In the genomic region with DNA sequence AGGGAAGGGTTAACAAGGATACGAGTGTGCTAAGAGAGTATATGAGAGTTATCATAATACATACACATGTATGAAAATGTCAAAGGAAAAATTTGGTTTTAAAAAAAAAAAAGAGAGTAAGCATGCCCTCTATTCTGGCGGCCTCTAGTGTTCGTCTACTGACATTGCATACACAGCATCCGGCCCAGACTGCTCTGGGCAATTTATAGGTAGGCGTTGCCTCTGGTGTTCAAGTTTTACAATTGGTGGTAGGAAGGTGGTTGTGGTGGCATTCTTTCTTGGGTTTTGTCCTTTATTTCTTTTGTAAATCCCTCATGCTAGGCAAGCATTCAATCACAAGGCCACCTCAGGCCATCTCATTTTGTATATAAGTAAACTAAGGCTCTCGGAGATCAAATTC, we compare ENCODE assay signal across 9 mouse cellular contexts. TPM values are rescaled to one million over a fixed set of nuclear protein-coding genes. Genes with fewer than 3 reads are reported as not detected.
A peak's percentile ranks its signal among the peaks of the same experiment; 100 is the strongest.
DNase-seq lines count a peak whose midpoint lies in the region; ATAC-seq and TF ChIP-seq lines count a peak whose summit lies in the region.
"Had no signal": no experiment of that assay in that cellular context is flagged by ENCODE, and none has a peak within 500 bp of the region (broad histone marks: within the 10 kb centered on the region; RNA-seq: fewer than 3 reads in every experiment).

No protein-coding gene starts in this region.

- intact Hi-C loops in gastrocnemius, adult 2 months (cut with DNase I): loop anchor here (5.0 kb wide), 1 partner anchor 543 kb away; no protein-coding TSS in a partner anchor

- no peak overlapping the region for H3K27ac ChIP-seq in gastrocnemius, adult 2 months
- no peak overlapping the region for H3K27ac ChIP-seq in thymus, adult 2 months (ENCODE audit: control insufficient read depth, insufficient read depth, low read length)
- H3K27ac ChIP-seq in lung, postnatal 0 days (ENCODE audit: low read length): no peak overlapping the region
- H3K27ac ChIP-seq: liver, embryonic 15.5 days had no signal

- no peak overlapping the region for H3K4me3 ChIP-seq in gastrocnemius, adult 2 months
- no peak overlapping the region for H3K4me3 ChIP-seq in thymus, adult 2 months (ENCODE audit: control insufficient read depth, insufficient read depth, low read length)
- H3K4me3 ChIP-seq in lung, postnatal 0 days (ENCODE audit: low read depth, low read length): no peak overlapping the region
- H3K4me3 ChIP-seq: liver, embryonic 15.5 days had no signal

- ATAC-seq in common myeloid progenitor, adult 5-6 weeks (replicated peaks; ENCODE audit: low read depth, poor library complexity, severe bottlenecking): peak; percentile 69; the same call in 1 of the 2 replicates
- no peak for ATAC-seq in lung, postnatal 0 days

- TF ChIP-seq EP300 in lung, postnatal 0 days (IDR thresholded peaks at IDR 0.05): no peak

- no peak overlapping the region for H3K9ac ChIP-seq in lung, postnatal 0 days (replicated peaks; ENCODE audit: low read depth)
- H3K9ac ChIP-seq: liver, embryonic 15.5 days had no signal

- no peak overlapping the region for H3K4me2 ChIP-seq in lung, postnatal 0 days (replicated peaks; ENCODE audit: low read depth, low read length)
- H3K4me2 ChIP-seq: liver, embryonic 15.5 days had no signal

- no peaks in the 10 kb centered on the region for H3K27me3 ChIP-seq in thymus, adult 2 months (ENCODE audit: control insufficient read depth, insufficient read depth, low read length)
- H3K27me3 ChIP-seq in lung, postnatal 0 days (replicated peaks; ENCODE audit: insufficient read depth, low read length): no peaks in the 10 kb centered on the region
- H3K27me3 ChIP-seq: liver, embryonic 15.5 days had no signal

- H3K9me3 ChIP-seq in lung, postnatal 0 days (ENCODE audit: low read length): no peaks in the 10 kb centered on the region
- H3K9me3 ChIP-seq: liver, embryonic 15.5 days had no signal

- no peaks in the 10 kb centered on the region for H3K4me1 ChIP-seq in thymus, adult 2 months (replicated peaks; ENCODE audit: control insufficient read depth, insufficient read depth, low read length)
- H3K4me1 ChIP-seq in lung, postnatal 0 days (ENCODE audit: insufficient read depth, low read depth, low read length): no peaks in the 10 kb centered on the region
- H3K4me1 ChIP-seq: liver, embryonic 15.5 days had no signal

- H3K36me3 ChIP-seq in thymus, adult 2 months (ENCODE audit: control insufficient read depth, insufficient read depth, low read length): no peaks in the 10 kb centered on the region
- no peaks in the 10 kb centered on the region for H3K36me3 ChIP-seq in lung, postnatal 0 days (ENCODE audit: insufficient read depth, low read length)
- H3K36me3 ChIP-seq: liver, embryonic 15.5 days had no signal

- WGBS in thymus, adult 2 months: 25% methylated on average over 6 of the region's 6 CpGs
- 20% methylated on average over 6 of the region's 6 CpGs for WGBS in lung, postnatal 0 days

- no peak for TF ChIP-seq POLR2A in thymus, adult 2 months (IDR thresholded peaks at IDR 0.05; ENCODE audit: control insufficient read depth, extremely low read depth, insufficient read depth, low read length, poor library complexity)

- peak; percentile 40 for DNase-seq in gastrocnemius, adult 2 months
- no peak for DNase-seq in gastrocnemius, adult 8-10 months (ENCODE audit: low spot score in 2 of 2)
- peak; percentile 16 for DNase-seq in thymus, adult 2 months
- no peak for DNase-seq in thymus, adult 18-20 months
- DNase-seq in kidney, postnatal 14 days: peak; percentile 57
- peak; percentile 79 for DNase-seq in lung, postnatal 0 days (ENCODE audit: low spot score)
- peak; percentile 52 for DNase-seq in thymus, postnatal 4 days

- TF ChIP-seq CTCF in gastrocnemius, adult 2 months (IDR thresholded peaks at IDR 0.05): peak; percentile 91
- TF ChIP-seq CTCF in thymus, adult 2 months (IDR thresholded peaks at IDR 0.05; ENCODE audit: borderline replicate concordance, control insufficient read depth, extremely low read depth, insufficient read depth, low read length, poor library complexity): no peak
- TF ChIP-seq CTCF in lung, postnatal 0 days (IDR thresholded peaks at IDR 0.05): peak; percentile 86

RNA-seq across cellular contexts. Expression of a gene that starts 11.1 kb away (rescaled TPM):
- not detected for total RNA-seq in gastrocnemius, adult 2 months (2021)
- not detected for total RNA-seq in gastrocnemius, adult 8-10 months (2022)
- 0.31 and 0.43 TPM in 2 replicates for polyA plus RNA-seq in thymus, adult 2 months (2012; rRNA removed)
- total RNA-seq in common myeloid progenitor, adult 5-6 weeks (2017): not detected in 2 replicates
- polyA plus RNA-seq in lung, postnatal 0 days (2015; fragmentation: Nextera tagmentation; extraction: Ambion mirVana): 8.4 and 11.5 TPM in 2 replicates
- polyA plus RNA-seq: liver, embryonic 15.5 days had no signal

RNA-seq across cellular contexts. Expression of a gene that starts 11.2 kb away (rescaled TPM):
- total RNA-seq in gastrocnemius, adult 2 months (2021): not detected
- total RNA-seq in gastrocnemius, adult 8-10 months (2022): not detected
- polyA plus RNA-seq in thymus, adult 2 months (2012; rRNA removed): 0.11 and 0.14 TPM in 2 replicates
- not detected in 2 replicates for total RNA-seq in common myeloid progenitor, adult 5-6 weeks (2017)
- 0.17 and 0.23 TPM in 2 replicates for polyA plus RNA-seq in lung, postnatal 0 days (2015; fragmentation: Nextera tagmentation; extraction: Ambion mirVana)
- polyA plus RNA-seq: liver, embryonic 15.5 days had no signal

RNA-seq across cellular contexts. Expression of a gene that starts 18.4 kb away (rescaled TPM):
- total RNA-seq in gastrocnemius, adult 2 months (2021): not detected
- not detected for total RNA-seq in gastrocnemius, adult 8-10 months (2022)
- polyA plus RNA-seq in thymus, adult 2 months (2012; rRNA removed): not detected in 2 replicates
- total RNA-seq in common myeloid progenitor, adult 5-6 weeks (2017): not detected in 2 replicates
- not detected in 2 replicates for polyA plus RNA-seq in lung, postnatal 0 days (2015; fragmentation: Nextera tagmentation; extraction: Ambion mirVana)
- polyA plus RNA-seq: liver, embryonic 15.5 days had no signal

RNA-seq across cellular contexts. Expression of a gene that starts 24.8 kb away (rescaled TPM):
- total RNA-seq in gastrocnemius, adult 2 months (2021): not detected
- total RNA-seq in gastrocnemius, adult 8-10 months (2022): not detected
- 0.44 TPM in 1 of 2 replicates, not detected in the other for polyA plus RNA-seq in thymus, adult 2 months (2012; rRNA removed)
- total RNA-seq in common myeloid progenitor, adult 5-6 weeks (2017): not detected in 2 replicates
- 0.16 TPM in 1 of 2 replicates, not detected in the other for polyA plus RNA-seq in lung, postnatal 0 days (2015; fragmentation: Nextera tagmentation; extraction: Ambion mirVana)
- polyA plus RNA-seq: liver, embryonic 15.5 days had no signal

RNA-seq across cellular contexts. Expression of a gene that starts 26.0 kb away (rescaled TPM):
- total RNA-seq in gastrocnemius, adult 2 months (2021): not detected
- not detected for total RNA-seq in gastrocnemius, adult 8-10 months (2022)
- not detected in 2 replicates for polyA plus RNA-seq in thymus, adult 2 months (2012; rRNA removed)
- total RNA-seq in common myeloid progenitor, adult 5-6 weeks (2017): not detected in 2 replicates
- not detected in 2 replicates for polyA plus RNA-seq in lung, postnatal 0 days (2015; fragmentation: Nextera tagmentation; extraction: Ambion mirVana)
- polyA plus RNA-seq: liver, embryonic 15.5 days had no signal

Comparison
In these comparisons a context has a peak if more than half of its experiments do, and no peak if none do; other contexts are left out.
1. DNase-seq: peak in gastrocnemius, adult 2 months (single experiment), thymus, adult 2 months (single experiment), kidney, postnatal 14 days (single experiment), lung, postnatal 0 days (single experiment) and thymus, postnatal 4 days (single experiment); none in gastrocnemius, adult 8-10 months (0 of 2) and thymus, adult 18-20 months (0 of 2).